Mouse (Mus musculus) kidney, adult 2 months (tissue): ENCODE data around the gene Pou3f1.

Experiments
- CTCF ChIP-seq: fragments of 200-500 bp; conservative IDR thresholded peaks from 2 replicates; pipeline ENCODE4 v1.5.1; 2011; ENCODE audit warnings: low read depth, mild to moderate bottlenecking, control low read depth, low read length, moderate library complexity, mixed read lengths; ENCODE audit not compliant: insufficient read depth, insufficient read length
- POLR2A ChIP-seq: fragments of 200-500 bp; IDR thresholded peaks from one replicate; pipeline ENCODE4 v1.6.1; 2011; ENCODE audit warnings: low read depth, low read length, control low read depth

GRCm38 (mm10) chr4:124685897-124686402 lies 29.3 kb downstream of the Pou3f1 start:
- TF ChIP-seq POLR2A = no peak
- no peak for TF ChIP-seq CTCF
